Mouse (Mus musculus) A20 (cell line): ENCODE results near the gene Rfk.

Experiments
- DNase-seq: peaks from one replicate; pipeline ENCODE4 v3.0.0-alpha.2; 2011; ENCODE audit warnings: low read depth, low spot score

Rfk gene

GRCm38 (mm10) chr19:17393841-17394591, at the start of gene Rfk:
Gene Rfk (plus strand): TSS chr19:17394043.
- DNase-seq = peak; percentile 95

- DNase-seq = no peak
Measured at GRCm38 (mm10) chr19:17344881-17345280, 49.0 kb upstream of the Rfk start.

- no peak for DNase-seq
Measured at GRCm38 (mm10) chr19:17346716-17347474, 46.9 kb upstream of the Rfk start.

- peak; percentile 41 for DNase-seq
Measured at GRCm38 (mm10) chr19:17347852-17348251, 46.0 kb upstream of the Rfk start.

- DNase-seq = no peak
Measured at GRCm38 (mm10) chr19:17353727-17354126, 40.1 kb upstream of the Rfk start.

GRCm38 (mm10) chr19:17354362-17354761, 39.5 kb upstream of the Rfk start:
- no peak for DNase-seq

- DNase-seq = no peak
Measured at GRCm38 (mm10) chr19:17354797-17355196, 39.0 kb upstream of the Rfk start.

GRCm38 (mm10) chr19:17355361-17355760, 38.5 kb upstream of the Rfk start:
- peak; percentile 52 for DNase-seq

GRCm38 (mm10) chr19:17355950-17356867, 37.6 kb upstream of the Rfk start:
- peak; percentile 92 for DNase-seq

GRCm38 (mm10) chr19:17356932-17357331, 36.9 kb upstream of the Rfk start:
- no peak for DNase-seq

GRCm38 (mm10) chr19:17357391-17357790, 36.5 kb upstream of the Rfk start:
- no peak for DNase-seq

- DNase-seq = peak; percentile 43
Measured at GRCm38 (mm10) chr19:17359315-17359890, 34.4 kb upstream of the Rfk start.

GRCm38 (mm10) chr19:17361181-17361580, 32.7 kb upstream of the Rfk start:
- no peak for DNase-seq

- DNase-seq = peak; percentile 55
Measured at GRCm38 (mm10) chr19:17364741-17365140, 29.1 kb upstream of the Rfk start.

GRCm38 (mm10) chr19:17366364-17367090, 27.3 kb upstream of the Rfk start:
- no peak for DNase-seq

GRCm38 (mm10) chr19:17368557-17368956, 25.3 kb upstream of the Rfk start:
- DNase-seq = no peak

GRCm38 (mm10) chr19:17369581-17369980, 24.3 kb upstream of the Rfk start:
- no peak for DNase-seq

GRCm38 (mm10) chr19:17372701-17373100, 21.1 kb upstream of the Rfk start, which contains the start of gene Gcnt1:
Gene Gcnt1 (minus strand): TSS chr19:17372844.
- DNase-seq = no peak

GRCm38 (mm10) chr19:17378845-17379244, 15.0 kb upstream of the Rfk start:
- no peak for DNase-seq

GRCm38 (mm10) chr19:17380549-17380948, 13.3 kb upstream of the Rfk start:
- DNase-seq = no peak
